Mouse (Mus musculus) thymus, adult 2 months (tissue): ENCODE data around the gene Dgcr2.

Source experiments
- CTCF ChIP-seq: fragments of 200-500 bp; IDR thresholded peaks from 2 replicates; pipeline ENCODE4 v1.5.1; 2012; ENCODE audit warnings: mild to moderate bottlenecking, control low read depth, low read length, moderate library complexity, borderline replicate concordance; ENCODE audit not compliant: control insufficient read depth, poor library complexity, insufficient read depth; ENCODE audit errors: extremely low read depth
- POLR2A ChIP-seq: fragments of 200-500 bp; IDR thresholded peaks from 2 replicates; pipeline ENCODE4 v1.6.1; 2012; ENCODE audit warnings: mild to moderate bottlenecking, low read length, control low read depth, moderate library complexity; ENCODE audit not compliant: control insufficient read depth, poor library complexity, insufficient read depth; ENCODE audit errors: extremely low read depth

DNA sequence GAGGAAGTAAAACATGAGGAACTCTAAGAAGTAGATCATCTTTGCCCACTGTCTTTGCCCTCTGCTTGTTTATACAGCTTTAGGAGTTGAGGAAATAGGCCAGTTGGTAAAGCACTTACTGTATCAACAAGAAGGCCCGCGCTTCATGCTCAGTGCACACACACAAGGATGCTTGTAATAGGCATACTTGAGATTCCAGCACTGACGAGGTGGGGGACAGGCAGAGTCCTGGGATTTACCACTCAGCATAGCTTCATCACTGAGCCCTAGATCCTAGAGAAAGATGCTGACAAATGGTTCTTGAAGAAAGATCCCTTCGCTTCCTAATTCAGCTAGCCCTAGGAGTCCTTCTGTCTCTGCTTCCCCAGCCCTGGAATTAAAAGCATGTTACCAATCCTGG, 85.2 kb downstream of the Dgcr2 start:
- TF ChIP-seq CTCF = no peak
- TF ChIP-seq POLR2A = no peak
